Mouse (Mus musculus) liver, embryonic 12.5 days (tissue): ENCODE measurements around the gene Nfat5. TPM values are rescaled to one million over a fixed set of nuclear protein-coding genes. Genes with fewer than 3 reads are reported as not detected.

Experiments
- ATAC-seq: fragments of 200-750 bp; cut with Nextera tagmentation; 2 replicates; pipeline ENCODE4 v1.8.0; 2017; ENCODE audit warnings: moderate number of reproducible peaks, mild to moderate bottlenecking, moderate library complexity
- H3K27ac ChIP-seq: fragments of 300-500 bp; sonication (generic); 2 replicates; pipeline ENCODE4 v1.5.1; 2016; ENCODE audit warnings: mild to moderate bottlenecking
- H3K27me3 ChIP-seq: fragments of 300-500 bp; sonication (generic); replicated peaks from 2 replicates; pipeline ENCODE4 v1.6.1; 2016; ENCODE audit warnings: mild to moderate bottlenecking, moderate library complexity
- H3K36me3 ChIP-seq: fragments of 300-500 bp; sonication (generic); 2 replicates; pipeline ENCODE4 v1.6.1; 2016; ENCODE audit warnings: mild to moderate bottlenecking, moderate library complexity
- H3K4me1 ChIP-seq: fragments of 300-500 bp; sonication (generic); 2 replicates; pipeline ENCODE4 v1.6.1; 2016
- H3K4me2 ChIP-seq: fragments of 300-500 bp; sonication (generic); 2 replicates; pipeline ENCODE4 v1.6.1; 2016; ENCODE audit warnings: mild to moderate bottlenecking, moderate library complexity
- H3K4me3 ChIP-seq: fragments of 300-500 bp; sonication (generic); 2 replicates; pipeline ENCODE4 v1.5.1; 2016; ENCODE audit warnings: mild to moderate bottlenecking, moderate library complexity
- H3K9ac ChIP-seq: fragments of 300-500 bp; sonication (generic); 2 replicates; pipeline ENCODE4 v1.6.1; 2016; ENCODE audit warnings: mild to moderate bottlenecking, moderate library complexity
- H3K9me3 ChIP-seq: fragments of 300-500 bp; sonication (generic); replicated peaks from 2 replicates; pipeline ENCODE4 v1.6.1; 2016; ENCODE audit warnings: mild to moderate bottlenecking, moderate library complexity
- WGBS: fragments of 180-500 bp; shearing (Covaris S2); methylation state at CpG from one replicate; pipeline ENCODE4 v1.1.7; 2016; ENCODE audit not compliant: insufficient replicate concordance; 5-methylcytosine and 5-hydroxymethylcytosine counted together
- polyA plus RNA-seq: library from polyadenylated mRNA; unstranded; fragments of >200 nt; fragmentation: Nextera tagmentation; extraction: Ambion mirVana; gene quantifications from 2 replicates; pipeline ENCODE4 v1.2.1, GENCODE M21; 2016

Nfat5 gene
- polyA plus RNA-seq, 1 experiment from 2014 or later: 3.4 TPM

GRCm38 (mm10) chr8:107268501-107268900, 24.8 kb upstream of the Nfat5 start:
- ATAC-seq: no peak
- Histone ChIP-seq H3K4me2 (no peak overlapping the region), H3K9ac (no peak overlapping the region), H3K9me3 (no peaks in the 10 kb centered on the region), H3K27me3 (no peaks in the 10 kb centered on the region), H3K4me1 (no peaks in the 10 kb centered on the region), H3K4me3 (no peak overlapping the region), H3K27ac (no peak overlapping the region), H3K36me3 (no peaks in the 10 kb centered on the region)
- 65% methylated on average over 9 of the region's 9 CpGs for WGBS

GRCm38 (mm10) chr8:107269191-107269590, 24.1 kb upstream of the Nfat5 start:
- no peak overlapping the region for H3K9ac ChIP-seq
- no peaks in the 10 kb centered on the region for H3K4me1 ChIP-seq
- no peaks in the 10 kb centered on the region for H3K9me3 ChIP-seq
- H3K27ac ChIP-seq: no peak overlapping the region
- no peak overlapping the region for H3K4me3 ChIP-seq
- H3K4me2 ChIP-seq: no peak overlapping the region
- no peaks in the 10 kb centered on the region for H3K27me3 ChIP-seq
- ATAC-seq: no peak
- no peaks in the 10 kb centered on the region for H3K36me3 ChIP-seq

GRCm38 (mm10) chr8:107269617-107270139, 23.6 kb upstream of the Nfat5 start:
- ATAC-seq: no peak
- WGBS: 20% methylated on average over 3 of the region's 3 CpGs
- H3K4me1 ChIP-seq: no peaks in the 10 kb centered on the region

GRCm38 (mm10) chr8:107270287-107270686, 23.0 kb upstream of the Nfat5 start:
- no peak for ATAC-seq
- H3K27me3 ChIP-seq: no peaks in the 10 kb centered on the region
- no peaks in the 10 kb centered on the region for H3K36me3 ChIP-seq
- WGBS: 64% methylated on average over 4 of the region's 4 CpGs
- no peak overlapping the region for H3K9ac ChIP-seq
- H3K4me1 ChIP-seq: no peaks in the 10 kb centered on the region
- no peaks in the 10 kb centered on the region for H3K9me3 ChIP-seq
- H3K4me2 ChIP-seq: no peak overlapping the region
- no peak overlapping the region for H3K4me3 ChIP-seq
- no peak overlapping the region for H3K27ac ChIP-seq

More at GRCm38 (mm10) chr8:107269617-107270139, 23.6 kb upstream of the Nfat5 start:
- H3K27ac ChIP-seq: no peak overlapping the region
- no peak overlapping the region for H3K4me2 ChIP-seq
- H3K4me3 ChIP-seq: no peak overlapping the region
- H3K36me3 ChIP-seq: no peaks in the 10 kb centered on the region
- H3K27me3 ChIP-seq: no peaks in the 10 kb centered on the region
- H3K9ac ChIP-seq: no peak overlapping the region
- no peaks in the 10 kb centered on the region for H3K9me3 ChIP-seq

GRCm38 (mm10) chr8:107270751-107271150, 22.5 kb upstream of the Nfat5 start:
- Histone ChIP-seq H3K4me1 (no peaks in the 10 kb centered on the region), H3K36me3 (no peaks in the 10 kb centered on the region), H3K4me2 (no peak overlapping the region), H3K9me3 (no peaks in the 10 kb centered on the region), H3K4me3 (no peak overlapping the region), H3K27me3 (no peaks in the 10 kb centered on the region), H3K27ac (no peak overlapping the region), H3K9ac (no peak overlapping the region)
- no peak for ATAC-seq
- WGBS: 65% methylated on average over 11 of the region's 11 CpGs

- Histone ChIP-seq H3K27me3 (0 out of 2 replicates have a peak, but pooled peaks cover 3% of the 10 kb centered on the region), H3K4me3 (no peak overlapping the region), H3K27ac (no peak overlapping the region), H3K4me2 (no peak overlapping the region), H3K4me1 (no peaks in the 10 kb centered on the region), H3K9ac (no peak overlapping the region), H3K9me3 (no peaks in the 10 kb centered on the region), H3K36me3 (no peaks in the 10 kb centered on the region)
- ATAC-seq: no peak
- WGBS: 32% methylated on average over 5 of the region's 5 CpGs
Observed at GRCm38 (mm10) chr8:107277323-107277883, 15.9 kb upstream of the Nfat5 start.

- Histone ChIP-seq H3K4me2 (no peak overlapping the region), H3K9me3 (no peaks in the 10 kb centered on the region), H3K4me3 (no peak overlapping the region), H3K36me3 (no peaks in the 10 kb centered on the region), H3K27me3 (0 out of 2 replicates have a peak, but pooled peaks cover 3% of the 10 kb centered on the region), H3K27ac (no peak overlapping the region), H3K4me1 (no peaks in the 10 kb centered on the region), H3K9ac (no peak overlapping the region)
- WGBS: 48% methylated on average over 1 of the region's 1 CpGs
- no peak for ATAC-seq
Observed at GRCm38 (mm10) chr8:107278571-107278970, 14.7 kb upstream of the Nfat5 start.

GRCm38 (mm10) chr8:107286686-107287085, 6.6 kb upstream of the Nfat5 start:
- 74% methylated on average over 9 of the region's 9 CpGs for WGBS
- peaks cover 4% of the 10 kb centered on the region; the same call in 1 of the 2 replicates for H3K4me1 ChIP-seq
- no peaks in the 10 kb centered on the region for H3K36me3 ChIP-seq
- no peak overlapping the region for H3K4me3 ChIP-seq
- H3K9me3 ChIP-seq: no peaks in the 10 kb centered on the region
- H3K9ac ChIP-seq: no peak overlapping the region
- H3K4me2 ChIP-seq: no peak overlapping the region
- ATAC-seq: no peak
- H3K27me3 ChIP-seq: no peaks in the 10 kb centered on the region
- no peak overlapping the region for H3K27ac ChIP-seq

- ATAC-seq: no peak
- no peaks in the 10 kb centered on the region for H3K36me3 ChIP-seq
- no peak overlapping the region for H3K9ac ChIP-seq
- no peaks in the 10 kb centered on the region for H3K27me3 ChIP-seq
- no peaks in the 10 kb centered on the region for H3K9me3 ChIP-seq
- H3K27ac ChIP-seq: no peak overlapping the region
- WGBS: 58% methylated on average over 5 of the region's 5 CpGs
- no peak overlapping the region for H3K4me2 ChIP-seq
- no peak overlapping the region for H3K4me3 ChIP-seq
- H3K4me1 ChIP-seq: peaks cover 10% of the 10 kb centered on the region
Observed at GRCm38 (mm10) chr8:107287522-107287921, 5.7 kb upstream of the Nfat5 start.

- ATAC-seq: no peak
- no peaks in the 10 kb centered on the region for H3K9me3 ChIP-seq
- WGBS: 63% methylated on average over 4 of the region's 4 CpGs
Observed at GRCm38 (mm10) chr8:107291171-107291601, 2.1 kb upstream of the Nfat5 start.

GRCm38 (mm10) chr8:107292119-107292927, 947 bp upstream of the Nfat5 start:
- Histone ChIP-seq H3K4me2 (peak overlapping the region; percentile 90), H3K4me1 (peaks cover 23% of the 10 kb centered on the region), H3K9ac (peak overlapping the region; percentile 95), H3K9me3 (no peaks in the 10 kb centered on the region), H3K4me3 (peak overlapping the region; percentile 96), H3K27me3 (no peaks in the 10 kb centered on the region), H3K27ac (peak overlapping the region; percentile 93), H3K36me3 (no peaks in the 10 kb centered on the region)
- ATAC-seq: peak; percentile 3; the same call in 1 of the 2 replicates
- WGBS: 59% methylated on average over 18 of the region's 18 CpGs

More at GRCm38 (mm10) chr8:107291171-107291601, 2.1 kb upstream of the Nfat5 start:
- H3K27ac ChIP-seq: no peak overlapping the region
- H3K4me3 ChIP-seq: no peak overlapping the region
- no peak overlapping the region for H3K4me2 ChIP-seq
- H3K27me3 ChIP-seq: no peaks in the 10 kb centered on the region
- no peaks in the 10 kb centered on the region for H3K36me3 ChIP-seq
- H3K4me1 ChIP-seq: peaks cover 23% of the 10 kb centered on the region
- no peak overlapping the region for H3K9ac ChIP-seq
